Mouse (Mus musculus): ENCODE measurements around the gene Sgsm2. TPM values are rescaled to one million over a fixed set of nuclear protein-coding genes. Genes with fewer than 3 reads are reported as not detected.
A peak's percentile ranks its signal among the peaks of the same experiment; 100 is the strongest.

Sgsm2 gene
- total RNA-seq (2018; cell fraction: chromatin; rRNA removed), result 10 to 100 TPM in 11 of 26 experiments, 1 to 10 TPM in 15; 2.3 to 34.4 (median 8.9) TPM
- total RNA-seq (2018; cell fraction: cytosol; rRNA removed), result 1 to 10 TPM in 24 of 26 experiments, under 1 TPM in 2; 0.79 to 5.6 (median 2.7) TPM
- 10 to 100 TPM in 8 of 26 experiments, 1 to 10 TPM in 18; 1.1 to 25.0 (median 3.9) TPM for total RNA-seq (2018; cell fraction: nucleus; rRNA removed)
- polyA plus RNA-seq (2018), result 3.6 to 3.9 TPM (median 3.8 TPM) in 3 replicates

DNA sequence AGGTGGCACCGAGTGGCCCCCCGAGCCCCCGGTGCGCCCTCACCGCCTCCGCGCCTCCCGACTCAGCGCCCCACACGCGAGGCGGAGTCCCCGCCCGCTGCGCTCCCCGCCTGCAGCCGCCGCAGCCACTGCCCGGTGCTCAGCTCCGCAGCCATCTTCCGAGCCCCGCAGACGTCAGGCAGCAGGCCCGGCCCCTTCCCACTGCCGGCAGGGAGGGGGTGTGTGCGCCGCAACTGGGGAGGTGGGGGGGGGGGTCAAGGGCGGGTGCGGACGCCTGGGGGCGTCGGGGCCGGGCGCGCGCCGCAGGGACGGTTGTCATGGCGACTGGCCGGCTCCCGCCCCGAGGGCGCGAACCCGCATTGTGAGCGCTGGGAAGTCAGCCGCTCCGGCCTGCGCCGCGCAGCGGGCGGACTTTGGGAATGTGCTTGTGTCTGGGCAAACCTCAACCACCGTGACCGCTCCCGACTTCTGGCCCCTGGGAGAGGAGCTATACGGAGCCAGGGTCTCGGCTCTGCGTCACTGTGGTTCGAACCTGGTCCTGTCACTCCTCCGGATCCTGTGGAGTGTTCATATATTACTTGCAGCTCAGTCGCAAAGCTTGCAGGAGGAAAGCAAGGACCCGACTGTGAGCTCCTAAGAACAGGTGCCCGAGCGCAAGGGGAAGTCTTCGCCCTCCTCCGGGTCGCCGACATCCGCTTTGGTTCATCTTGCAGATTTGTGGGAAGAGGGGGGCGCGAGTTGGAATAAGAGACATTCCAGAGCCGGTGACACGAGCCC lies at the start of gene Sgsm2:
TSS of gene Sgsm2 (minus strand) at position 160 of the 777 bp plus-strand sequence.
- under 1% methylated on average over 74 of the region's 74 CpGs for WGBS (ENCODE audit: missing documents)
- Histone ChIP-seq H3K4me3 (ENCODE audit: inconsistent target) (peak within 1 kb of the TSS; percentile 99), H3K36me3 (ENCODE audit: inconsistent target) (peaks cover 25% of the 10 kb centered on the region; the same call in 1 of the 2 replicates), H3K79me2 (ENCODE audit: inconsistent target) (peaks cover 28% of the 10 kb centered on the region), H3K27ac (peak within 1 kb of the TSS; percentile 57)

DNA sequence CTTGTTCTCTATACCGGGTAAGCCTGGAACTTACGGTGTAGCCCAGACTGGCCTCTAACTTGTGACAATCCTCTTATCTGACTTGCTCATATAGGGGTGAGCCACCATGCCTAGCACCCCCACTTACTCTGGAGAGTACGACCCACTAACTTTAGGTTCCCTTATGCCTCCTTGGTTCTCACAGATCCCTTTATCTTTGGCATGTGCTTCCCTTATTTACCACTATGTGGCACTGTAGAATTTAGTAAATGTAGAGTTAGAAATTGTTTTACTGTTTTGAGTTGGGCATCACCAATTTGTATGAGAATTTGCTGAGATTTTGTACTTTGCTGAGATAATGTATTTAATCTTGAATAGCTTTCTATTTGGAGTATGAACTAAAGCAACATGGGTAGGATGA lies 49.5 kb upstream of the Sgsm2 start:
- Histone ChIP-seq H3K79me2 (ENCODE audit: inconsistent target) (no peaks in the 10 kb centered on the region), H3K4me3 (ENCODE audit: inconsistent target) (no peak overlapping the region), H3K27ac (no peak overlapping the region), H3K36me3 (ENCODE audit: inconsistent target) (peaks cover 10% of the 10 kb centered on the region; the same call in 1 of the 2 replicates)
- WGBS (ENCODE audit: missing documents), result 81% methylated on average over 3 of the region's 3 CpGs

DNA sequence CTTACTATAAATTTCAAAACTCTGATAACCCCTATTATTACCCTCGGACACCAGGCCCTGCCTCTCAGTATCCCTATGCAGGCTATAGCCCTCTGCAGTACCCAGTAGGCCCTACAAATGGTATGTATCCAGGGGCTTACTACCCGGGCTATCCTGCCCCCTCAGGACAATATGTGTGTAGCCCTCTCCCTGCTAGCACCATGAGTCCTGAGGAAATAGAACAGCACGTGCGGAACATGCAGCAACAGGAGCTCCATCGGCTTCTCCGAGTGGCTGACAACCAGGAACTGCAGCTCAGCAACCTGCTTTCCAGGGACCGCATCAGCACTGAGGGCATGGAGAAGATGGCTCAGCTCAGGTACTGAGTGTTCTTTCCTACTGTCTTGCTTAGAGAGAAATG lies 33.5 kb upstream of the Sgsm2 start:
- peaks cover 10% of the 10 kb centered on the region for H3K36me3 ChIP-seq (ENCODE audit: inconsistent target)
- WGBS (ENCODE audit: missing documents), result 98% methylated on average over 7 of the region's 7 CpGs
- no peak overlapping the region for H3K27ac ChIP-seq
- peaks cover 42% of the 10 kb centered on the region for H3K79me2 ChIP-seq (ENCODE audit: inconsistent target)
- no peak overlapping the region for H3K4me3 ChIP-seq (ENCODE audit: inconsistent target)

DNA sequence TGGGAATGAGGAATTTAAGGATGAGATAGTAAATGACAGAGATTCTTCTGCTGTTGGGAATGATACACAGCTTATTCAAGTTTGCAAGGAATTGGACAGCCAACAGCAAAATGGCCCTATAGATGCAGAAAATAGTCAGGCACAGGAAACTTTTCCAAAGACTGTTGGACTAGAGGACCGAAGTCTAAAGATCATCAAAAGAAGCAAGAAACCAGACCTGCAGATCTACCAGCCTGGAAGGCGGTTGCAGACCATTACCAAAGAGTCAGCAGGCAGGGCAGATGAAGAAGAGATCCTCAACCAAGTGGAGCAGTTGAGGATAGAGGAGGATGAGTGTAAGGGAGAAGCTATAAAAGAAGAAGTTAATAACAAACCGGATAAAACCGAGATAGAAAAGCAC lies 32.3 kb upstream of the Sgsm2 start:
- WGBS (ENCODE audit: missing documents), result 88% methylated on average over 4 of the region's 4 CpGs
- no peak overlapping the region for H3K27ac ChIP-seq
- H3K36me3 ChIP-seq (ENCODE audit: inconsistent target), result peaks cover 4% of the 10 kb centered on the region; the same call in 1 of the 2 replicates
- no peak overlapping the region for H3K4me3 ChIP-seq (ENCODE audit: inconsistent target)
- H3K79me2 ChIP-seq (ENCODE audit: inconsistent target), result peaks cover 54% of the 10 kb centered on the region

DNA sequence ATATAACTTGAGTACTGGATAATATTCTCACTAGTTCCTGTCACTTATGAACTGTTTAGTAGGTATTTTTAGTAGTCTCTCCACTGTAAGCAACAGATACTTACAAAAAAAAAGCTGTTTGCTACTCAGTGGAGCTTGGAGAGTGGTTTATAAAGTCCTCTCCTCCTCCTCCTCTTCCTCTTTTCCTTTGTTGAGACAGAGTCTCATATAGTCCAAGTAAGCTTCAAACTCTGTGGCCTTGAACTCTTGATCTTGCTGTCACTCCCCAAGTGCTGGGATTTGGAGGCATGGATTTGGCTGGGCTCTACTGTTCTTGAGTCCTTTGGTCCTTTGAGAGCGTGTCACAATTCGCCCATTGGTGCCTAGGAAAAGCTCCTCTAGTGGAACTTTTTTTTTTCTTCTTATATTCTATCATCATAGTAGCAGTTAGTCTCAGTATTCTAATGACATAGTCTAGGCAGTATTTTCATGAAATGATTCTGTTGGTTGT lies 30.4 kb upstream of the Sgsm2 start:
- H3K4me3 ChIP-seq (ENCODE audit: inconsistent target), result no peak overlapping the region
- WGBS (ENCODE audit: missing documents), result 95% methylated on average over 2 of the region's 2 CpGs
- H3K36me3 ChIP-seq (ENCODE audit: inconsistent target), result no peaks in the 10 kb centered on the region
- H3K79me2 ChIP-seq (ENCODE audit: inconsistent target), result peaks cover 54% of the 10 kb centered on the region
- no peak overlapping the region for H3K27ac ChIP-seq

DNA sequence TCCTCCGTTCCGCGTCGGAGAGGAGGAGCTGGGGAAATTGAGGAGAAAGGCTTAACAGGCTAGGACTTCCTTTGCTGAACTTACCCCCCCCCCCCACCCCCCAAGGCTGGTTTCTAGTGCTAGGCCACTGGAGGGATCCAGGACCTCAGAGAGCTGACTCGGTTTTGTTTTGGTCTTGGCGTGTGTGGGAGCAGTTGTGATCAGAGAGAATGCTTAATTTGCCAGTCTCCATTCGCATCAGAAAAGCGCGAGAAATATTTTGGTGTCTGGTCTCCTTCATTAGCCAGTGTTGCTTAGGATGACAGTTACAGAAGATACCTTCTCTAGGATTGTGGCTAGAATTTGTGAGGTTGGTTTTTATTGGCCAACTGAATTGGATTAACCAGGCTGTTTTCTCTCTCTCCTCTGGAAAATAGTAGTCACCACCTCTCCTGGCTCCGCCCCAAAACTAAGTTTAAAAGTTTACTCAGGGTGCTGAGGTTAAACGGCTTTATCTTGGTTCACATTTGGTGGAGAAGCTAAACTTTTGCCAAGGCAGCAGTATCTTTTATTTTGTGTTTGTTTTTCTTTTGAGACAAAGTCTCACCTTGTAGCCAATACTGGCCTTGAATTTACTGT lies 29.6 kb upstream of the Sgsm2 start:
- peak overlapping the region; percentile 72 for H3K4me3 ChIP-seq (ENCODE audit: inconsistent target)
- 4% methylated on average over 7 of the region's 11 CpGs for WGBS (ENCODE audit: missing documents)
- H3K36me3 ChIP-seq (ENCODE audit: inconsistent target), result no peaks in the 10 kb centered on the region
- H3K79me2 ChIP-seq (ENCODE audit: inconsistent target), result peaks cover 54% of the 10 kb centered on the region
- H3K27ac ChIP-seq, result peak overlapping the region; percentile 58

DNA sequence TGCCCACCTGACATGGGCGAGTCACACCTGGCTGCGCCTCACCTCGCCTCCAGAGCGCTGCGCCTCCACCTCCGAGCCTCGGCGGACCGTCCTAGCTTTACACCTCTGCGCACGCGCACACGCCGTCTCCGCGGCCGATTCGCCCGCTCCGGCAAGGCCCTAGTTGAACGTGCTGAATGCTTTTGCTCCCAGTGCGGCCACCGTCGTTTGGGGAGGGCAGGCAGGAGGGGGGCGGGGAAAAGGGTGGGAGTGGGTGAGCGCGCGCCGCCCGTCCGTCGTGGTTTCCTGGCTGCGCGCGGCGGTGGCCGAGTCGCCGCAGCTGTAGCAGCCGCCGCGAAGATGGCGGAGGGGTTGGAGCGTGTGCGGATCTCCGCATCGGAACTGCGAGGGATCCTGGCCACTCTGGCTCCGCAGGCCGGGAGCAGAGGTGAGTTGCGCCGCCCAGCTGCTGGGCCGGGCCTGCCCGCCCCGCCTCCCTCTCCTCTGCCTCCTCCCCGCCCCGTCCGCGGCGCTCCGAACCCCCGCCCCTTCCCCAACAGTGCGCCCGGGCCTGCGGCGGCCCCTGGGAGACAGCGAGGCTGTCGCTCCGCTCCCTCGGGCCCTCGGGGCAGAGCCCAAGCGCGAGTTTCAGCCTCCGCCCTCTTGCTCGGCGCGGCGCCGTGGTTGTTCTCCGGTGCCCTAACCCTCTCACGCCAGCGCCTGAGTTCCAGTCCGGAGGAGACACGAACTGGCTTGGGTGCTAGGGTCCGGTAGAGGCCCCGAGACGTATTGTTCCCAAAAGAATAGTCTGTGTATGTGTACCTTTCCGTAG lies 28.9 kb upstream of the Sgsm2 start, which contains the start of the genes Smg6 and Srr:
TSS of gene Smg6 (plus strand) at position 247 of the 811 bp plus-strand sequence.
TSS of gene Srr (minus strand) at position 372 of the 811 bp plus-strand sequence.
- H3K4me3 ChIP-seq (ENCODE audit: inconsistent target), result peak within 1 kb of the TSS; percentile 72
- peaks cover 54% of the 10 kb centered on the region for H3K79me2 ChIP-seq (ENCODE audit: inconsistent target)
- no peaks in the 10 kb centered on the region for H3K36me3 ChIP-seq (ENCODE audit: inconsistent target)
- WGBS (ENCODE audit: missing documents), result 2% methylated on average over 72 of the region's 88 CpGs
- H3K27ac ChIP-seq, result peak within 1 kb of the TSS; percentile 58

DNA sequence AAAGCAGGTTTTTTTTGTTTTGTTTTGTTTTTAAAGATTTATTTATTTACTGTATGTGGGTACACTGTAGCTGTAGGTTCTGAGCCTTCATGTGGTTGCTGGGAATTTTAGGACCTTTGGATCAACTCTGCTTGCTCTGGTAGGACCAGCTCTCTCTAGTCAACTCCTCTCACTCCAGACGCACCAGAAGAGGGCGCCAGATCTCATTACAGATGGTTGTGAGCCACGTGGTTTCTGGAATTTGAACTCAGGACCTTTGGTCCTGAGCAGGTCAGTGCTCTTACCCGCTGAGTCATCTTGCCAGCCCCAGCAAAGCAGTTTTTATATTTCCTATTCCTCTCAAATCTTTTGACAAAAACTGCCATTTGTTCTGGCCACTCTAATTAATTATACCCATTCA lies 27.3 kb upstream of the Sgsm2 start:
- Histone ChIP-seq H3K4me3 (ENCODE audit: inconsistent target) (no peak overlapping the region), H3K27ac (no peak overlapping the region), H3K36me3 (ENCODE audit: inconsistent target) (0 out of 2 replicates have a peak, but pooled peaks cover 4% of the 10 kb centered on the region), H3K79me2 (ENCODE audit: inconsistent target) (peaks cover 40% of the 10 kb centered on the region)
- whole genome bisulfite sequencing (ENCODE audit: missing documents), result 73% methylated on average over 4 of the region's 4 CpGs

DNA sequence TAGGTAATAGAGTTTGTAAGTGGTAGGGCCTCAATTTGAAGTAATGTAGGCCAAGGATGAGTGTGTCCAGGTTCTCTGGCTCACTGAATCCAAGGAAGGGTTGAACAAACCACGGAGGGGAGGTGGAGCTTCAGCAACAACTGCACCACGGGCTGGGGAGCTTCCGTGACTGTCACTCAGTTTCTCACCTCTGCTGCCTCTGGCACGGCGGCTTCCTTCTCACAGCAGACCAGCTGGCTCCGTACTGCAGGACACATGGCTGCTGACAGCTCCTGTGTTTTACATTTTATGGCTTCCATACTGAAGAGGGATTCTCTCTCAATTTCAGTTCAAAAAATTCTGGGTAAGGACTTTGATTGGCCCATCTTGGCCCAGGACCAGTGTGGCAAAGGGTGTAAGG lies 22.4 kb upstream of the Sgsm2 start:
- 92% methylated on average over 6 of the region's 6 CpGs for WGBS (ENCODE audit: missing documents)
- Histone ChIP-seq H3K36me3 (ENCODE audit: inconsistent target) (0 out of 2 replicates have a peak, but pooled peaks cover 9% of the 10 kb centered on the region), H3K79me2 (ENCODE audit: inconsistent target) (peaks cover 1% of the 10 kb centered on the region; the same call in 1 of the 2 replicates), H3K27ac (no peak overlapping the region), H3K4me3 (ENCODE audit: inconsistent target) (no peak overlapping the region)

DNA sequence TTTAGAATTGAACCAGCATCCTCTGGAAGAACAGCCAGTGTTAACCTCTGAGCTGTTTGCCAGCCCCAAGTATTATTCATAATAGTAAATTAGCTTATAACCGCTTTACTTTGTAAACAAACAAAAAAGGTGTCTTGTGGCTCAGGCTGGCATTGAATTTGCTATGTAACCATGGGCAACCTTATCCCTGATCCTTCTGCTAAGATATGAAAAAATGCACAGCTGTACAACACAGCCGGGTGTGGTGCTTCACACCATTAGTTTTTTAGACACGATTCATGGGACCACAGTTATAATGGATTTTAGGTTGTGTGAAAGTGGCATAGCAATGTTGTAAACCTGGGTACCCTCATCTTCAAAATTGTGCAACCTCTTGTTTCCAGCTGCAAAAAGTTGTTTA lies 15.6 kb upstream of the Sgsm2 start:
- Histone ChIP-seq H3K4me3 (ENCODE audit: inconsistent target) (no peak overlapping the region), H3K79me2 (ENCODE audit: inconsistent target) (no peaks in the 10 kb centered on the region), H3K36me3 (ENCODE audit: inconsistent target) (peaks cover 21% of the 10 kb centered on the region), H3K27ac (no peak overlapping the region)
- WGBS (ENCODE audit: missing documents), result 100% methylated on average over 3 of the region's 3 CpGs

DNA sequence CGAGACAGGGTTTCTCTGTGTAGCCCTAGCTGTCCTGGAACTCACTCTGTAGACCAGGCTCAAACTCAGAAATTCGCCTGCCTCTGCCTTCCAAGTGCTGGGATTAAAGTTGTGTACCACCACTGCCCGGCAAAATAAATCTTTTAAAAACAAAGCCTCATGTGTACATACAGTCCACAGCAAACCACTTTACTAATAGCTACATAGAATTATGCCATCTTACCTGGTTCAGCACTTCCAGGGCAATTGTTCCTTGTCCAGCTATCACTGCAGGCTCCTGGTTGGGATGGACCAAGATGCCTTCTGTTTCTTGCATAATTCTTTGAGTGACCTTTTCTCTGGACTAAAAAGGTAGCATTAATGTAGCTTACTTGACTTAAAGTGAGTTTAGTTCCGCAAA lies 13.1 kb upstream of the Sgsm2 start:
- peaks cover 46% of the 10 kb centered on the region for H3K36me3 ChIP-seq (ENCODE audit: inconsistent target)
- no peaks in the 10 kb centered on the region for H3K79me2 ChIP-seq (ENCODE audit: inconsistent target)
- 90% methylated on average over 4 of the region's 4 CpGs for WGBS (ENCODE audit: missing documents)
- H3K27ac ChIP-seq, result no peak overlapping the region
- H3K4me3 ChIP-seq (ENCODE audit: inconsistent target), result no peak overlapping the region

DNA sequence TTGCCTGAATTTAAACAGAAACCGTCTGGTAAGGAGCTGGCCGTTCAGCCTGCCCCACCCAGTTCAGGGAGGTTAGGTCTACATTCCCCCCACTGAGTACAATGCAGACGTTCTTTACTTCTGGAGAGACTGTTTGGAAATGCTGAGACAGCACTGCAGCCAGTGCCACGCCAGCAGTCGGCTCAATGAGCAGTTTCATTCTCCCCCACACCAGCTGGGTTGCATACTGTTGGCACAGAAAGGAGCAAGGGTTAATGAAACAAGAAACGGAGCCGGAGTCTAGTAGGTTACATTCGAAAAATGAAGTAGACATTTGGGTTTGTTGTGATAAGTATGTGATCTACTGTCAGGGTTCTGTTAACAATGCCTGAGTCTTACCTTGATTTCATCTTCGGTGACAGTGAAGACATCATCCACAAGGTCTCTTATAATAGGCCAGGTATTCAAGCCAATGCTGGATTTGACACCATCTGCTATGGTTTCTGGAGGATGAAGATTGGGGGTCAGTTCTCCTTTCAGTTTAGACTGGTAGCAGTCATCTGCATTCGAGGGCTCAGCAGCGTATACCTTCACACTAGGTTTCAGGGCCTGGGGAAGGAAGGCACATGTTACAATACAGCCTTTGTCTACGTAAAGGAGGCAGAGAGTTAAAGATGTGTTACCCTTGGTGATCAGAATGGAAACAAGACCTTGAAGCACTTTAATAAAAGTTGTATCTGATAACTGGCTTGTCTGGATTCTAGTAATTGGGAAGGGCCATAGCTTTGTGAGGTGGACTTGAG lies 11.9 kb upstream of the Sgsm2 start:
- H3K79me2 ChIP-seq (ENCODE audit: inconsistent target), result no peaks in the 10 kb centered on the region
- H3K36me3 ChIP-seq (ENCODE audit: inconsistent target), result peaks cover 58% of the 10 kb centered on the region
- H3K27ac ChIP-seq, result no peak overlapping the region
- no peak overlapping the region for H3K4me3 ChIP-seq (ENCODE audit: inconsistent target)
- WGBS (ENCODE audit: missing documents), result 93% methylated on average over 12 of the region's 12 CpGs

DNA sequence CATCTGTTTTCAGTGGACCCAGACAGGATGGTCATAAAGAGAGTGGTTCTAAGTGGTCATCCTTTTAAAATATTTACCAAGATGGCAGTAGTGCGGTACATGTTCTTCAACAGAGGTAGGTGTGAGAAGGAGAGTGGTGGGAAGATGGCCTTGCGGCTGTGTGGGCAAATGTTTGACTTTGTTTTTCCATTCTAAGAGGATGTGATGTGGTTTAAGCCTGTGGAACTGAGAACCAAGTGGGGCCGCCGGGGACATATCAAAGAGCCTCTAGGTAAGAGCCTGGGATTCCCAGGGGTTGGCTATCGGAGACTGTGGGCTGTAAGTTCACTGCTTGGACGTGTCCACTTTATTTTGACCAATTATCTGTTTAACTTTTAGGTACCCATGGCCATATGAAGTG lies 11.0 kb upstream of the Sgsm2 start:
- WGBS (ENCODE audit: missing documents), result 92% methylated on average over 6 of the region's 6 CpGs

More for the DNA sequence above, 11.0 kb upstream of the Sgsm2 start:
- Histone ChIP-seq H3K4me3 (ENCODE audit: inconsistent target) (no peak overlapping the region), H3K27ac (no peak overlapping the region), H3K36me3 (ENCODE audit: inconsistent target) (peaks cover 68% of the 10 kb centered on the region), H3K79me2 (ENCODE audit: inconsistent target) (no peaks in the 10 kb centered on the region)
